ENCODE assay signal across 14 mouse cellular contexts in genomic region chr13:56434311-56434751, GRCm38 (mm10). TPM values are rescaled to one million over a fixed set of nuclear protein-coding genes. Genes with fewer than 3 reads are reported as not detected.
DNase-seq lines count a peak whose midpoint lies in the region; ATAC-seq lines count a peak whose summit lies in the region.
"Had no signal": no experiment of that assay in that cellular context is flagged by ENCODE, and none has a peak within 500 bp of the region (broad histone marks: within the 10 kb centered on the region; RNA-seq: fewer than 3 reads in every experiment).

No protein-coding gene starts in this region.

- no peak overlapping the region for H3K4me3 ChIP-seq in hindbrain, embryonic 13.5 days
- H3K4me3 ChIP-seq in hindbrain, embryonic 11.5 days (ENCODE audit: low read depth, low read length) = no peak overlapping the region
- H3K4me3 ChIP-seq: limb, embryonic 15.5 days had no signal

- no peak for ATAC-seq in hindbrain, embryonic 13.5 days (ENCODE audit: low FRiP score)
- ATAC-seq in hindbrain, embryonic 11.5 days (ENCODE audit: low FRiP score) = no peak

- no peaks in the 10 kb centered on the region for H3K36me3 ChIP-seq in hindbrain, embryonic 13.5 days
- H3K36me3 ChIP-seq in hindbrain, embryonic 11.5 days (ENCODE audit: control insufficient read depth, insufficient read depth, low read length) = no peaks in the 10 kb centered on the region
- H3K36me3 ChIP-seq: limb, embryonic 15.5 days had no signal

- H3K27me3 ChIP-seq in hindbrain, embryonic 13.5 days = peaks cover 69% of the 10 kb centered on the region
- H3K27me3 ChIP-seq in hindbrain, embryonic 11.5 days (ENCODE audit: control insufficient read depth, insufficient read depth, low read length) = peaks cover 31% of the 10 kb centered on the region

- no peak overlapping the region for H3K27ac ChIP-seq in hindbrain, embryonic 13.5 days
- H3K27ac ChIP-seq in hindbrain, embryonic 11.5 days (ENCODE audit: low read depth, low read length) = no peak overlapping the region
- H3K27ac ChIP-seq: limb, embryonic 15.5 days had no signal

- H3K9me3 ChIP-seq in hindbrain, embryonic 13.5 days = no peaks in the 10 kb centered on the region
- no peaks in the 10 kb centered on the region for H3K9me3 ChIP-seq in hindbrain, embryonic 11.5 days (ENCODE audit: control insufficient read depth, low read length)
- H3K9me3 ChIP-seq: limb, embryonic 15.5 days had no signal

- 70% methylated on average over 9 of the region's 9 CpGs for WGBS in hindbrain, embryonic 13.5 days
- 75% methylated on average over 9 of the region's 9 CpGs for WGBS in hindbrain, embryonic 11.5 days

- no peak overlapping the region for H3K4me2 ChIP-seq in hindbrain, embryonic 13.5 days
- no peak overlapping the region for H3K4me2 ChIP-seq in hindbrain, embryonic 11.5 days (replicated peaks; ENCODE audit: low read depth, low read length)
- H3K4me2 ChIP-seq: limb, embryonic 15.5 days had no signal

- peaks cover 32% of the 10 kb centered on the region for H3K4me1 ChIP-seq in hindbrain, embryonic 13.5 days (replicated peaks)
- peaks cover 11% of the 10 kb centered on the region; the same call in 1 of the 2 replicates for H3K4me1 ChIP-seq in hindbrain, embryonic 11.5 days (replicated peaks; ENCODE audit: control insufficient read depth, insufficient read depth, low read length)

- DNase-seq in hindbrain, embryonic 11.5 days (ENCODE audit: low spot score) = no peak
- DNase-seq in adrenal gland, adult 8-10 months = peak; percentile 36
- DNase-seq in kidney, adult 9 months = peak; percentile 93
- DNase-seq in lung, postnatal 14 days = peak; percentile 29
- DNase-seq in gastrocnemius, postnatal 10 days = no peak
- DNase-seq in layer of hippocampus, postnatal 25 days (ENCODE audit: extremely low spot score in 1 of 2, low spot score in 1 of 2) = no peak
- no peak for DNase-seq in right cerebral cortex, postnatal 10 days (ENCODE audit: low spot score in 2 of 2)
- DNase-seq: cerebellum, postnatal 36 days; heart, postnatal 14 days; layer of hippocampus, adult 9-11 months; thymus, postnatal 4 days had no signal

- H3K9ac ChIP-seq in hindbrain, embryonic 13.5 days = 0 out of 2 replicates have a peak overlapping the region, but pooled peaks have one; percentile 15
- H3K9ac ChIP-seq in hindbrain, embryonic 11.5 days (ENCODE audit: low read depth, low read length) = no peak overlapping the region
- H3K9ac ChIP-seq: limb, embryonic 15.5 days had no signal

RNA-seq across cellular contexts. Expression of gene Slc25a48, which starts 3.8 kb away (rescaled TPM):
- polyA plus RNA-seq in hindbrain, embryonic 13.5 days (2015; fragmentation: Nextera tagmentation; extraction: Ambion mirVana) = not detected in 2 replicates
- polyA plus RNA-seq in hindbrain, embryonic 11.5 days (2014; fragmentation: Nextera tagmentation; extraction: Ambion mirVana) = 0.05 and 0.06 TPM in 2 replicates
- 1 to 10 TPM in 3 of 4 experiments, under 1 TPM in 1; 0.55 to 2.5 (median 1.4) TPM for total RNA-seq in adrenal gland, adult 8-10 months (2022)
- under 1 TPM in 1 of 2 experiments, not detected in 1; 0.12 TPM for total RNA-seq in gastrocnemius, postnatal 10 days (2021)
- total RNA-seq in layer of hippocampus, postnatal 25 days (2021) = not detected
- total RNA-seq: gastrocnemius, postnatal 4 days had no signal

RNA-seq across cellular contexts. Expression of gene Gm3045, which starts 7.9 kb away (rescaled TPM):
- polyA plus RNA-seq in hindbrain, embryonic 13.5 days (2015; fragmentation: Nextera tagmentation; extraction: Ambion mirVana) = not detected in 2 replicates
- not detected in 2 replicates for polyA plus RNA-seq in hindbrain, embryonic 11.5 days (2014; fragmentation: Nextera tagmentation; extraction: Ambion mirVana)
- not detected for total RNA-seq in adrenal gland, adult 8-10 months (2022)
- not detected for total RNA-seq in gastrocnemius, postnatal 10 days (2021)
- not detected for total RNA-seq in layer of hippocampus, postnatal 25 days (2021)
- total RNA-seq: gastrocnemius, postnatal 4 days; heart, postnatal 14 days had no signal

RNA-seq across cellular contexts. Expression of gene Il9, which starts 47.7 kb away (rescaled TPM):
- polyA plus RNA-seq in hindbrain, embryonic 13.5 days (2015; fragmentation: Nextera tagmentation; extraction: Ambion mirVana) = not detected in 2 replicates
- not detected in 2 replicates for polyA plus RNA-seq in hindbrain, embryonic 11.5 days (2014; fragmentation: Nextera tagmentation; extraction: Ambion mirVana)
- not detected for total RNA-seq in adrenal gland, adult 8-10 months (2022)
- total RNA-seq in gastrocnemius, postnatal 10 days (2021) = not detected
- not detected for total RNA-seq in layer of hippocampus, postnatal 25 days (2021)
- total RNA-seq: gastrocnemius, postnatal 4 days; heart, postnatal 14 days had no signal
- polyA plus RNA-seq: limb, embryonic 15.5 days had no signal

Comparison
In these comparisons a context has a peak if more than half of its experiments do, and no peak if none do; other contexts are left out.
1. DNase-seq: peak in adrenal gland, adult 8-10 months (single experiment), kidney, adult 9 months (single experiment) and lung, postnatal 14 days (single experiment); none in hindbrain, embryonic 11.5 days (single experiment), gastrocnemius, postnatal 10 days (single experiment), layer of hippocampus, postnatal 25 days (0 of 2) and right cerebral cortex, postnatal 10 days (0 of 2).